Mouse (Mus musculus): ENCODE measurements at regions not wholly inside any gene's neighbourhood (a gene's known extent, or its start where the extent isn't known, plus 50 kb on each side); places are given as distances from the start of the nearest gene placed in this dataset.

- DNase-seq, result no peak
- Histone ChIP-seq H3K4me3 (ENCODE audit: control insufficient read depth, insufficient read depth, low read length) (no peak overlapping the region), H3K27me3 (ENCODE audit: control insufficient read depth, insufficient read depth, low read length) (no peaks in the 10 kb centered on the region), H3K36me3 (ENCODE audit: control insufficient read depth, insufficient read depth, low read length) (no peaks in the 10 kb centered on the region), H3K27ac (ENCODE audit: control insufficient read depth, insufficient read depth, low read length) (no peak overlapping the region), H3K4me1 (replicated peaks; ENCODE audit: control insufficient read depth, insufficient read depth, low read length) (no peaks in the 10 kb centered on the region; the same call in 1 of the 2 replicates)
- TF ChIP-seq POLR2A (IDR thresholded peaks at IDR 0.05; ENCODE audit: control insufficient read depth, extremely low read depth, insufficient read depth, low read length, poor library complexity) (no peak), CTCF (IDR thresholded peaks at IDR 0.05; ENCODE audit: borderline replicate concordance, control insufficient read depth, extremely low read depth, insufficient read depth, low read length, poor library complexity) (no peak)
- 87% methylated on average over 22 of the region's 22 CpGs for WGBS
These were observed 125.2 kb upstream of the Map1b start for GRCm38 (mm10) chr13:99641386-99642165.

GRCm38 (mm10) chr13:99632706-99633105 is 116.4 kb upstream of the Map1b start:
- TF ChIP-seq CTCF (IDR thresholded peaks at IDR 0.05; ENCODE audit: borderline replicate concordance, control insufficient read depth, extremely low read depth, insufficient read depth, low read length, poor library complexity) (no peak), POLR2A (IDR thresholded peaks at IDR 0.05; ENCODE audit: control insufficient read depth, extremely low read depth, insufficient read depth, low read length, poor library complexity) (no peak)
- H3K27me3 ChIP-seq (ENCODE audit: control insufficient read depth, insufficient read depth, low read length), result no peaks in the 10 kb centered on the region
- 94% methylated on average over 5 of the region's 5 CpGs for WGBS
- H3K4me1 ChIP-seq (replicated peaks; ENCODE audit: control insufficient read depth, insufficient read depth, low read length), result no peaks in the 10 kb centered on the region
- H3K4me3 ChIP-seq (ENCODE audit: control insufficient read depth, insufficient read depth, low read length), result no peak overlapping the region
- no peak overlapping the region for H3K27ac ChIP-seq (ENCODE audit: control insufficient read depth, insufficient read depth, low read length)
- no peaks in the 10 kb centered on the region for H3K36me3 ChIP-seq (ENCODE audit: control insufficient read depth, insufficient read depth, low read length)
- no peak for DNase-seq

GRCm38 (mm10) chr13:99630800-99631199 is 114.5 kb upstream of the Map1b start:
- H3K27me3 ChIP-seq (ENCODE audit: control insufficient read depth, insufficient read depth, low read length), result no peaks in the 10 kb centered on the region
- H3K4me1 ChIP-seq (replicated peaks; ENCODE audit: control insufficient read depth, insufficient read depth, low read length), result no peaks in the 10 kb centered on the region
- no peaks in the 10 kb centered on the region for H3K36me3 ChIP-seq (ENCODE audit: control insufficient read depth, insufficient read depth, low read length)
- no peak for DNase-seq
- no peak for TF ChIP-seq POLR2A (IDR thresholded peaks at IDR 0.05; ENCODE audit: control insufficient read depth, extremely low read depth, insufficient read depth, low read length, poor library complexity)
- TF ChIP-seq CTCF (IDR thresholded peaks at IDR 0.05; ENCODE audit: borderline replicate concordance, control insufficient read depth, extremely low read depth, insufficient read depth, low read length, poor library complexity), result no peak
- WGBS, result 78% methylated on average over 3 of the region's 3 CpGs
- no peak overlapping the region for H3K4me3 ChIP-seq (ENCODE audit: control insufficient read depth, insufficient read depth, low read length)
- no peak overlapping the region for H3K27ac ChIP-seq (ENCODE audit: control insufficient read depth, insufficient read depth, low read length)

GRCm38 (mm10) chr13:99630356-99630755 is 114.0 kb upstream of the Map1b start:
- H3K27me3 ChIP-seq (ENCODE audit: control insufficient read depth, insufficient read depth, low read length), result no peaks in the 10 kb centered on the region
- no peak overlapping the region for H3K27ac ChIP-seq (ENCODE audit: control insufficient read depth, insufficient read depth, low read length)
- no peak for DNase-seq
- WGBS, result 95% methylated on average over 22 of the region's 22 CpGs
- H3K36me3 ChIP-seq (ENCODE audit: control insufficient read depth, insufficient read depth, low read length), result no peaks in the 10 kb centered on the region
- no peaks in the 10 kb centered on the region for H3K4me1 ChIP-seq (replicated peaks; ENCODE audit: control insufficient read depth, insufficient read depth, low read length)
- TF ChIP-seq POLR2A (IDR thresholded peaks at IDR 0.05; ENCODE audit: control insufficient read depth, extremely low read depth, insufficient read depth, low read length, poor library complexity) (no peak), CTCF (IDR thresholded peaks at IDR 0.05; ENCODE audit: borderline replicate concordance, control insufficient read depth, extremely low read depth, insufficient read depth, low read length, poor library complexity) (no peak)
- H3K4me3 ChIP-seq (ENCODE audit: control insufficient read depth, insufficient read depth, low read length), result no peak overlapping the region

GRCm38 (mm10) chr13:99625196-99625595 is 108.9 kb upstream of the Map1b start:
- no peaks in the 10 kb centered on the region for H3K4me1 ChIP-seq (replicated peaks; ENCODE audit: control insufficient read depth, insufficient read depth, low read length)
- no peak for TF ChIP-seq CTCF (IDR thresholded peaks at IDR 0.05; ENCODE audit: borderline replicate concordance, control insufficient read depth, extremely low read depth, insufficient read depth, low read length, poor library complexity)
- TF ChIP-seq POLR2A (IDR thresholded peaks at IDR 0.05; ENCODE audit: control insufficient read depth, extremely low read depth, insufficient read depth, low read length, poor library complexity), result no peak
- WGBS, result 78% methylated on average over 4 of the region's 4 CpGs
- H3K4me3 ChIP-seq (ENCODE audit: control insufficient read depth, insufficient read depth, low read length), result no peak overlapping the region
- no peak for DNase-seq
- no peak overlapping the region for H3K27ac ChIP-seq (ENCODE audit: control insufficient read depth, insufficient read depth, low read length)
- H3K27me3 ChIP-seq (ENCODE audit: control insufficient read depth, insufficient read depth, low read length), result no peaks in the 10 kb centered on the region
- no peaks in the 10 kb centered on the region for H3K36me3 ChIP-seq (ENCODE audit: control insufficient read depth, insufficient read depth, low read length)

GRCm38 (mm10) chr13:99618332-99618731 is 102.0 kb upstream of the Map1b start:
- TF ChIP-seq POLR2A (IDR thresholded peaks at IDR 0.05; ENCODE audit: control insufficient read depth, extremely low read depth, insufficient read depth, low read length, poor library complexity) (no peak), CTCF (IDR thresholded peaks at IDR 0.05; ENCODE audit: borderline replicate concordance, control insufficient read depth, extremely low read depth, insufficient read depth, low read length, poor library complexity) (no peak)
- Histone ChIP-seq H3K36me3 (ENCODE audit: control insufficient read depth, insufficient read depth, low read length) (no peaks in the 10 kb centered on the region), H3K4me1 (replicated peaks; ENCODE audit: control insufficient read depth, insufficient read depth, low read length) (no peaks in the 10 kb centered on the region), H3K4me3 (ENCODE audit: control insufficient read depth, insufficient read depth, low read length) (no peak overlapping the region), H3K27me3 (ENCODE audit: control insufficient read depth, insufficient read depth, low read length) (no peaks in the 10 kb centered on the region), H3K27ac (ENCODE audit: control insufficient read depth, insufficient read depth, low read length) (no peak overlapping the region)
- no peak for DNase-seq
- 96% methylated on average over 9 of the region's 9 CpGs for WGBS

Data from thymus, adult 2 months (tissue).